Mouse (Mus musculus) E14TG2a.4 (cell line): ENCODE measurements at regions not wholly inside any gene's neighbourhood (a gene's known extent, or its start where the extent isn't known, plus 50 kb on each side); places are given as distances from the start of the nearest gene placed in this dataset.

Source experiments
- H3K27me3 ChIP-seq: 2 replicates; pipeline ENCODE4 v1.6.1; 2014; ENCODE audit warnings: low read length, control low read depth; ENCODE audit not compliant: insufficient read depth
- H3K36me3 ChIP-seq: 2 replicates; pipeline ENCODE4 v1.6.1; 2014; ENCODE audit warnings: low read length, control low read depth; ENCODE audit not compliant: insufficient read depth
- H3K4me1 ChIP-seq: replicated peaks from 2 replicates; pipeline ENCODE4 v1.6.1; 2014; ENCODE audit warnings: low read depth, low read length, control low read depth
- H3K4me3 ChIP-seq: replicated peaks from 2 replicates; pipeline ENCODE4 v1.5.1; 2014; ENCODE audit warnings: mild to moderate bottlenecking, low read length
- H3K9me3 ChIP-seq: 2 replicates; pipeline ENCODE4 v1.6.1; 2014; ENCODE audit warnings: low read length, control low read depth
- CTCF ChIP-seq: conservative IDR thresholded peaks from 2 replicates; pipeline ENCODE4 v1.5.1; 2014; ENCODE audit warnings: low read length
- NANOG ChIP-seq: IDR thresholded peaks from 2 replicates; pipeline ENCODE4 v1.6.1; 2014; ENCODE audit warnings: borderline replicate concordance, low read length, mixed read lengths
- POU5F1 ChIP-seq: IDR thresholded peaks from 2 replicates; pipeline ENCODE4 v1.6.1; 2014; ENCODE audit warnings: low read length, borderline replicate concordance

- TF ChIP-seq CTCF: no peak
- no peak for TF ChIP-seq NANOG
- TF ChIP-seq POU5F1: no peak
- Histone ChIP-seq H3K36me3 (no peaks in the 10 kb centered on the region), H3K4me3 (no peak overlapping the region), H3K9me3 (peaks cover 19% of the 10 kb centered on the region), H3K4me1 (peaks cover 2% of the 10 kb centered on the region; the same call in 1 of the 2 replicates), H3K27me3 (no peaks in the 10 kb centered on the region)
These were observed 81.1 kb downstream of the Ramp3 start for GRCm38 (mm10) chr11:6739439-6739838.

- no peak for TF ChIP-seq NANOG
- TF ChIP-seq POU5F1: no peak
- TF ChIP-seq CTCF: no peak
- Histone ChIP-seq H3K27me3 (no peaks in the 10 kb centered on the region), H3K4me3 (no peak overlapping the region), H3K9me3 (peaks cover 11% of the 10 kb centered on the region), H3K36me3 (no peaks in the 10 kb centered on the region), H3K4me1 (peaks cover 7% of the 10 kb centered on the region; the same call in 1 of the 2 replicates)
These were observed 80.3 kb downstream of the Ramp3 start for GRCm38 (mm10) chr11:6738581-6738980.

DNA sequence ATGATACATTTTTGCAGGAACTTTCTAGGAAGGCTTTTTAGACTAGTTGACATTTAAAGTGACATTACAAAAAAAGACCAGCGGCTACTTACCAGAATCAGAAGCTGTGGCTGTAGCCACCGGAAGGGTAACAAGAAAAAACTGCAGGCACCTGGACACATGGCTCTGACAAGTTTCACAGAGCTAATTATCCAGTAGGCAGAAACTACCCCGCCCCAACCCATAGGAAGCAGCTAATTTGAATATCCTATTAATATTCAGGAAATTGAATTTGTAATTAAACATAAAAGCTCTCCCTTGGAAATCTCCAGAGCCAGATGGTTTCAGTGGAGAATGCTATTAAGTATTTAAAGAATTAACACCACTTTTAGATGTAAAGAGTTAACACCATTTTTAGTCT lies 79.8 kb downstream of the Ramp3 start:
- Histone ChIP-seq H3K4me3 (no peak overlapping the region), H3K9me3 (peaks cover 7% of the 10 kb centered on the region), H3K36me3 (no peaks in the 10 kb centered on the region), H3K4me1 (peaks cover 10% of the 10 kb centered on the region; the same call in 1 of the 2 replicates), H3K27me3 (no peaks in the 10 kb centered on the region)
- no peak for TF ChIP-seq NANOG
- TF ChIP-seq POU5F1: no peak
- TF ChIP-seq CTCF: no peak

GRCm38 (mm10) chr11:6734746-6735430 lies 76.6 kb downstream of the Ramp3 start:
- no peak for TF ChIP-seq POU5F1
- no peak for TF ChIP-seq CTCF
- no peak for TF ChIP-seq NANOG
- Histone ChIP-seq H3K4me1 (peaks cover 7% of the 10 kb centered on the region; the same call in 1 of the 2 replicates), H3K9me3 (peaks cover 6% of the 10 kb centered on the region), H3K27me3 (no peaks in the 10 kb centered on the region), H3K36me3 (no peaks in the 10 kb centered on the region), H3K4me3 (no peak overlapping the region)

GRCm38 (mm10) chr11:6731505-6731904 lies 73.2 kb downstream of the Ramp3 start:
- no peaks in the 10 kb centered on the region for H3K27me3 ChIP-seq
- H3K4me3 ChIP-seq: no peak overlapping the region
- no peak for TF ChIP-seq NANOG
- no peak for TF ChIP-seq POU5F1
- TF ChIP-seq CTCF: no peak
- no peaks in the 10 kb centered on the region for H3K36me3 ChIP-seq
- H3K4me1 ChIP-seq: peaks cover 7% of the 10 kb centered on the region; the same call in 1 of the 2 replicates
- no peaks in the 10 kb centered on the region; the same call in 1 of the 2 replicates for H3K9me3 ChIP-seq
